Mouse (Mus musculus) left cerebral cortex, adult 6 months (tissue): ENCODE data around the gene Smim10l1. TPM values are rescaled to one million over a fixed set of nuclear protein-coding genes. Genes with fewer than 3 reads are reported as not detected.

ENCODE experiments used
- long read RNA-seq, 2 experiments: library from polyadenylated mRNA; unstranded; transcript quantifications; one replicate each; pipeline ENCODE4 v2.0.0; 2019 to 2020
- polyA plus RNA-seq: library from polyadenylated mRNA; unstranded; fragments of <200 nt; fragmentation: Nextera tagmentation; gene quantifications from 2 replicates; pipeline ENCODE4 v1.2.3, GENCODE M21; 2021

The Smim10l1 gene
- polyA plus RNA-seq = 219 and 274 TPM in 2 replicates
- long read RNA-seq, experiment 1, transcript Smim10l1-201 (1 exons, 2,842 nt) = major isoform, 1,640 of 1,664 reads
- long read RNA-seq, experiment 1, partial matches to known transcripts = 0 of 1,664 reads
- long read RNA-seq, experiment 1, other reads (novel, unspliced or antisense) = 18 of 1,664 reads
- long read RNA-seq, experiment 2, transcript Smim10l1-201 (1 exons, 2,842 nt) = major isoform, 557 of 561 reads
- long read RNA-seq, experiment 2, partial matches to known transcripts = 0 of 561 reads
- long read RNA-seq, experiment 2, other reads (novel, unspliced or antisense) = 3 of 561 reads

DNA sequence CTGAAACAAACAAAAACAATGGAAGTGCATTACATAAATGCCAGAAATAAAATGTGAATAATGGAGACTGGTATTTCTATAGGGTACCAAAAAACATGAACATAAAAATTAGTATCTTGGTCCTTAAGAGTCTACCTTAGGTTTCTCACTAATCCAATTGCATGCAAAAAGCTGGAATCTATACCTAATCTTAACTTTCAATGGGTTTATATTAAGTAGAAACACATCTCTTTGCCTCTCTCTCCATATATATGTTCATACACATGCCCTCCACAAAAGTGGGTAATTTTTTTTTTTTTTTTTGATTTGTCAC lies at the start of gene Smim10l1:
Gene Smim10l1 (plus strand): TSS at position 301 of the 313 bp plus-strand sequence.

DNA sequence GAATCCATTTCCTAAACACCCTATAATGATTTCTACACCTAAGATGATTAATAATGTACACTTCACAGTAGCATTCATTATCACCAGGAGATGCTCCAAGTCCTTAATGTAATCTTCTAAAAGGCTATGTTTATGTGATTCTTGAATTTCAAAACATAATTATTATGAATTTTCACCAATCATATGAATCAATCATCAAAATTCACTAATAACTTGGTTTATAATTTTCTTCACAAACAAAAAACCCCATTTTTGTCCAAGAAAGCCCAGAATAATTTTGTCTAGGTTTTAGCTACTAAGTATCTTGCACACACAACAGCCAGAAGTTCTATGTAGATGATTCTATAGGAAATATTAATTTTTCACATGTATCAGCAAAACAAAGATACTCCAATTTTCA lies 49.0 kb upstream of the Smim10l1 start, which contains the start of gene Tas2r140:
Gene Tas2r140 (minus strand): TSS at position 101 of the 400 bp plus-strand sequence.

Other genes starting within 250 kb of the Smim10l1 start
- not detected in 2 replicates for gene Tas2r116, start 249.5 kb upstream of the Smim10l1 start, polyA plus RNA-seq
- not detected in 2 replicates for gene Tas2r110, start 236.9 kb upstream of the Smim10l1 start, polyA plus RNA-seq
- not detected in 2 replicates for gene Tas2r113, start 211.9 kb upstream of the Smim10l1 start, polyA plus RNA-seq
- not detected in 2 replicates for gene Tas2r125, start 195.3 kb upstream of the Smim10l1 start, polyA plus RNA-seq
- not detected in 2 replicates for gene Tas2r129, start 153.8 kb upstream of the Smim10l1 start, polyA plus RNA-seq
- not detected in 2 replicates for gene Tas2r131, start 147.0 kb upstream of the Smim10l1 start, polyA plus RNA-seq
- gene Tas2r109, start 123.9 kb upstream of the Smim10l1 start, polyA plus RNA-seq = not detected in 2 replicates
- not detected in 2 replicates for gene Tas2r103, start 67.8 kb upstream of the Smim10l1 start, polyA plus RNA-seq
- gene Tas2r140, start 49.1 kb upstream of the Smim10l1 start, polyA plus RNA-seq = not detected in 2 replicates
- gene 5530400C23Rik, start 187.3 kb downstream of the Smim10l1 start, polyA plus RNA-seq = not detected in 2 replicates